Mouse (Mus musculus) ovary, postnatal 36 days (tissue): ENCODE results near the gene Gm45021.

ENCODE experiments used
- DNase-seq: peaks from one replicate; pipeline ENCODE4 v3.0.0; 2022; ENCODE audit warnings: low spot score, mixed read lengths

Gm45021 gene

DNA sequence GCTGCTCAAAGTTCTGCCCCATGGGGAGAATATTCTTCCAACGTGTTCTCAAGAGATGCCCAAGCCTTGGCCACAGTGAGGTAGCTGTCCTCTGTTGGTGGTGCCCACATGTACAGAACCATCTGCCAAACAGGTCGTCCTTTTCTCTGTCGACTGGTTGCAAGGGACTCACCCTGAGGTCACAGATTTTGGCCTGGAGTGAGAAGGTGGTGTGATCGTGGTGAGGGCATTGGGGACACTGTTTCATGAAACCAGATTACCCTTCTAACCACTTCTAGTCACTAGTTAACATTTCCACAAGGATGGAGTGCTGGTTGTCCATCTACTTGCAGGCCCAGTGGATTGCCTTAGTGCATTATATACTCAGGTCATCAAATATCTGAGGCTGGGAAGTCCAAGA, 59.4 kb downstream of the Gm45021 start:
- no peak for DNase-seq

DNA sequence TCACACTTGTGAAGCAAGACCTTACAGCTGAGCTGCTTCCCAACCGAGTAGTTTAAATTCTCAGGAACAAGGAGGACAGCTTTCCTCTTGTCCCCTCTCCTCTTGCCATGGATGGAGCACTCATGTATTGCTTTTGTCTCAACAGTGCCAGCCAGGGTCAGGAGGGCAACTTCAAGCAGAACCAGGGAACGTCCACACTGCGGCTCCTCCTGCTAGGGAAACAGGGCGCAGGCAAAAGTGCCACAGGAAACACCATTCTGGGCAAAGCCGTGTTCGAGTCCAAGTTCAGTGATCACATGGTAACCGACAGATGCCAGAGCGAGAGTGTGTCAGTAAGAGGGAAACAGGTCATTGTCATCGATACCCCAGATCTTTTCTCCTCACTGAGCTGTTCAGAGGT, 60.6 kb downstream of the Gm45021 start:
- DNase-seq, result no peak

DNA sequence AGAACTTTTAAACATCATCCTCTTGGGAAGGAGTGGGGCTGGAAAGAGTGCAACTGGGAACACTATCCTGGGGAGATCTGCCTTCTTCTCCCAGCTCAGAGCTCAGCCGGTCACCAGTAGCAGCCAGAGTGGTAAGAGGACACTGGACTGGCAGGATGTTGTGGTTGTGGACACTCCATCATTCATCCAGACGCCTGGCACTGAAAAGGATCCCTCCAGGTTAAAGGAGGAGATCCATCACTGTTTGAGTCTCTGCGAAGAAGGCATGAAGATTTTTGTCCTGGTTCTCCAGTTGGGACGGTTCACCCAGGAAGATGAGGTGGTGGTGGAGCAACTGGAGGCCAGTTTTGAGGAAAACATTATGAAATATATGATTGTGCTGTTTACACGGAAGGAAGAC, 69.3 kb downstream of the Gm45021 start:
- DNase-seq, result no peak
